Mouse (Mus musculus): ENCODE measurements at regions not wholly inside any gene's neighbourhood (a gene's known extent, or its start where the extent isn't known, plus 50 kb on each side); places are given as distances from the start of the nearest gene placed in this dataset.

DNA sequence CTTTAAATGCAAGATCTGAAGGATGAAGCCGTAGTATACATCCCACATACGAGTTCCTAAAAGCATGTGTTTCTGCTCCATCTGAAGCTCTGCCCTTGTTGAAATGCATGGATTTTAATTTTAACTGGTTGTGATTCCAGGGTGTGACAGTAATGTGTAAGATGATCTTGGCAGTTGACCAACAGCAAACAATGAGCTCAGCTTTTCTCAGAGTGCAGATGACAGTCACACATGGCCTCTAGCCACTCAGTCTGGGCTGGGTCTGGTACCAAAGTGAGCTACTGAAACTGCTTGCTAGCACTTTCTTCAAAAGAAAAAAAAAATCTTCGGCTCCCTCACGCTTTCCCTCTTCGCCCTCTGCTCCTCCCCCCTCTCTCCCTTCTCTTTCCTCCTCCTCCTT lies 138.0 kb upstream of the Ctbp2 start:
- TF ChIP-seq POLR2A (IDR thresholded peaks at IDR 0.05; ENCODE audit: low read depth, low read length) (no peak), CTCF (conservative IDR thresholded peaks at IDR 0.05; ENCODE audit: insufficient read depth, insufficient read length, low read depth, low read length) (no peak)

All from kidney, adult 2 months (tissue).